Mouse (Mus musculus) small intestine, adult 2 months (tissue): ENCODE data around the gene Gm20388. TPM values are rescaled to one million over a fixed set of nuclear protein-coding genes. Genes with fewer than 3 reads are reported as not detected.

Source experiments
- H3K27ac ChIP-seq: fragments of 200-500 bp; 2 replicates; pipeline ENCODE4 v1.5.1; 2012; ENCODE audit warnings: low read depth, low read length, control low read depth, inconsistent platforms; ENCODE audit not compliant: insufficient read depth
- H3K27me3 ChIP-seq: fragments of 200-500 bp; 2 replicates; pipeline ENCODE4 v1.6.1; 2012; ENCODE audit warnings: mild to moderate bottlenecking, moderate library complexity, low read length, inconsistent platforms; ENCODE audit not compliant: control insufficient read depth, insufficient read depth
- H3K36me3 ChIP-seq: fragments of 200-500 bp; 2 replicates; pipeline ENCODE4 v1.6.1; 2012; ENCODE audit warnings: mild to moderate bottlenecking, low read length, control low read depth, inconsistent platforms; ENCODE audit not compliant: control insufficient read depth, insufficient read depth
- H3K4me1 ChIP-seq: fragments of 200-500 bp; 2 replicates; pipeline ENCODE4 v1.6.1; 2012; ENCODE audit warnings: low read length, inconsistent platforms, mixed read lengths; ENCODE audit not compliant: control insufficient read depth, insufficient read depth, insufficient read length
- H3K4me3 ChIP-seq: fragments of 200-500 bp; 2 replicates; pipeline ENCODE4 v1.5.1; 2012; ENCODE audit warnings: low read depth, mild to moderate bottlenecking, control low read depth, inconsistent platforms, low read length, moderate library complexity
- CTCF ChIP-seq: fragments of 200-500 bp; IDR thresholded peaks from 2 replicates; pipeline ENCODE4 v1.5.1; 2012; ENCODE audit warnings: low read depth, mild to moderate bottlenecking, control low read depth, inconsistent platforms, low read length, moderate library complexity, mixed read lengths; ENCODE audit not compliant: insufficient replicate concordance, insufficient read length; ENCODE audit errors: extremely low read depth
- POLR2A ChIP-seq: fragments of 200-500 bp; IDR thresholded peaks from 2 replicates; pipeline ENCODE4 v1.6.1; 2012; ENCODE audit warnings: low read depth, mild to moderate bottlenecking, control low read depth, inconsistent platforms, low read length, moderate library complexity
- WGBS: fragments of 180-500 bp; shearing (Covaris S2); methylation state at CpG from one replicate; pipeline ENCODE4 v1.1.7; 2018; 5-methylcytosine and 5-hydroxymethylcytosine counted together
- polyA plus RNA-seq: library from polyadenylated mRNA; depleted of rRNA; stranded (reverse); fragments of >200 nt; gene quantifications from 2 replicates; pipeline ENCODE4 v1.2.3, GENCODE M21; 2012

The Gm20388 gene
- polyA plus RNA-seq, 1 experiment: 37.3 TPM

GRCm38 (mm10) chr8:123401936-123402335, 3491.3 kb downstream of the Gm20388 start:
- no peaks in the 10 kb centered on the region for H3K27me3 ChIP-seq
- H3K4me3 ChIP-seq: no peak overlapping the region
- WGBS: 90% methylated on average over 9 of the region's 9 CpGs
- no peaks in the 10 kb centered on the region for H3K4me1 ChIP-seq
- no peak for TF ChIP-seq CTCF
- TF ChIP-seq POLR2A: no peak
- peaks cover 43% of the 10 kb centered on the region for H3K36me3 ChIP-seq
- H3K27ac ChIP-seq: no peak overlapping the region

- WGBS: 83% methylated on average over 9 of the region's 9 CpGs
- TF ChIP-seq POLR2A: no peak
- no peak for TF ChIP-seq CTCF
Observed at GRCm38 (mm10) chr8:123402730-123403326, 3492.2 kb downstream of the Gm20388 start.

GRCm38 (mm10) chr8:123404521-123404920, 3493.9 kb downstream of the Gm20388 start:
- 0 out of 2 replicates have a peak, but pooled peaks cover under 1% of the 10 kb centered on the region for H3K27me3 ChIP-seq
- no peak overlapping the region for H3K27ac ChIP-seq
- peaks cover 19% of the 10 kb centered on the region for H3K36me3 ChIP-seq
- TF ChIP-seq CTCF (no peak), POLR2A (no peak)
- no peak overlapping the region for H3K4me3 ChIP-seq
- no peaks in the 10 kb centered on the region for H3K4me1 ChIP-seq
- 46% methylated on average over 8 of the region's 8 CpGs for WGBS

More at GRCm38 (mm10) chr8:123402730-123403326, 3492.2 kb downstream of the Gm20388 start:
- Histone ChIP-seq H3K27ac (no peak overlapping the region), H3K27me3 (no peaks in the 10 kb centered on the region), H3K36me3 (peaks cover 35% of the 10 kb centered on the region), H3K4me3 (no peak overlapping the region), H3K4me1 (no peaks in the 10 kb centered on the region)

GRCm38 (mm10) chr8:123406786-123407185, 3496.1 kb downstream of the Gm20388 start, which contains the start of gene Mc1r:
Gene Mc1r, plus strand, starts transcription at chr8:123407107.
- 8% methylated on average over 4 of the region's 4 CpGs for WGBS
- H3K36me3 ChIP-seq: 0 out of 2 replicates have a peak, but pooled peaks cover 4% of the 10 kb centered on the region
- H3K4me3 ChIP-seq: no peak within 1 kb of the TSS
- peaks cover 22% of the 10 kb centered on the region for H3K27me3 ChIP-seq
- TF ChIP-seq CTCF (peak; percentile 91), POLR2A (no peak)
- H3K27ac ChIP-seq: no peak within 1 kb of the TSS
- peaks cover 4% of the 10 kb centered on the region for H3K4me1 ChIP-seq

- 85% methylated on average over 13 of the region's 13 CpGs for WGBS
- TF ChIP-seq CTCF (no peak), POLR2A (no peak)
- H3K36me3 ChIP-seq: 0 out of 2 replicates have a peak, but pooled peaks cover 2% of the 10 kb centered on the region
- no peak overlapping the region for H3K27ac ChIP-seq
- H3K4me3 ChIP-seq: no peak overlapping the region
- peaks cover 30% of the 10 kb centered on the region for H3K27me3 ChIP-seq
- peaks cover 5% of the 10 kb centered on the region for H3K4me1 ChIP-seq
Observed at GRCm38 (mm10) chr8:123407612-123408011, 3497.0 kb downstream of the Gm20388 start.

GRCm38 (mm10) chr8:123408586-123409544, 3498.2 kb downstream of the Gm20388 start:
- TF ChIP-seq CTCF (no peak), POLR2A (no peak)
- Histone ChIP-seq H3K4me1 (peaks cover 5% of the 10 kb centered on the region), H3K36me3 (no peaks in the 10 kb centered on the region), H3K27me3 (peaks cover 40% of the 10 kb centered on the region), H3K4me3 (no peak overlapping the region), H3K27ac (no peak overlapping the region)
- 62% methylated on average over 9 of the region's 9 CpGs for WGBS
